Mouse (Mus musculus): ENCODE data around the gene Smurf1.

The Smurf1 gene

GRCm38 (mm10) chr5:144952592-144952991 is 13.1 kb downstream of the Smurf1 start:
- DNase-seq = no peak

GRCm38 (mm10) chr5:144950428-144951051 is 15.1 kb downstream of the Smurf1 start:
- DNase-seq = no peak

GRCm38 (mm10) chr5:144949856-144950255 is 15.8 kb downstream of the Smurf1 start:
- no peak for DNase-seq

- DNase-seq = no peak
These were observed 17.2 kb downstream of the Smurf1 start for GRCm38 (mm10) chr5:144948422-144948821.

GRCm38 (mm10) chr5:144948002-144948401 is 17.6 kb downstream of the Smurf1 start:
- no peak for DNase-seq

- no peak for DNase-seq
These were observed 19.6 kb downstream of the Smurf1 start for GRCm38 (mm10) chr5:144946032-144946431.

GRCm38 (mm10) chr5:144944932-144945331 is 20.7 kb downstream of the Smurf1 start:
- no peak for DNase-seq

GRCm38 (mm10) chr5:144944370-144944769 is 21.3 kb downstream of the Smurf1 start:
- no peak for DNase-seq

- DNase-seq = no peak
These were observed 22.3 kb downstream of the Smurf1 start for GRCm38 (mm10) chr5:144943346-144943745.

GRCm38 (mm10) chr5:144942431-144942830 is 23.2 kb downstream of the Smurf1 start:
- DNase-seq = no peak

- DNase-seq = no peak
These were observed 24.7 kb downstream of the Smurf1 start for GRCm38 (mm10) chr5:144940904-144941303.

GRCm38 (mm10) chr5:144937304-144937703 is 28.3 kb downstream of the Smurf1 start:
- DNase-seq = no peak

GRCm38 (mm10) chr5:144933486-144933885 is 32.2 kb downstream of the Smurf1 start:
- no peak for DNase-seq

GRCm38 (mm10) chr5:144931841-144932240 is 33.8 kb downstream of the Smurf1 start:
- DNase-seq = peak; percentile 54

GRCm38 (mm10) chr5:144928856-144929713 is 36.6 kb downstream of the Smurf1 start:
- peak; percentile 64 for DNase-seq

- no peak for DNase-seq
These were observed 39.4 kb downstream of the Smurf1 start for GRCm38 (mm10) chr5:144926275-144926674.

GRCm38 (mm10) chr5:144923351-144923750 is 42.3 kb downstream of the Smurf1 start:
- DNase-seq = no peak

- no peak for DNase-seq
These were observed 45.9 kb downstream of the Smurf1 start for GRCm38 (mm10) chr5:144919790-144920189.

GRCm38 (mm10) chr5:144919194-144919593 is 46.5 kb downstream of the Smurf1 start:
- DNase-seq = no peak

- no peak for DNase-seq
These were observed 47.4 kb downstream of the Smurf1 start for GRCm38 (mm10) chr5:144918204-144918603.

- DNase-seq = no peak
These were observed 48.5 kb downstream of the Smurf1 start for GRCm38 (mm10) chr5:144917172-144917571.

- no peak for DNase-seq
These were observed 49.8 kb downstream of the Smurf1 start for GRCm38 (mm10) chr5:144915828-144916227.

GRCm38 (mm10) chr5:144914433-144914906 is 51.2 kb downstream of the Smurf1 start:
- DNase-seq = peak; percentile 22

GRCm38 (mm10) chr5:144913923-144914322 is 51.7 kb downstream of the Smurf1 start:
- no peak for DNase-seq
